Mouse (Mus musculus) telencephalon, adult 2 months (tissue): ENCODE measurements at regions not wholly inside any gene's neighbourhood (a gene's known extent, or its start where the extent isn't known, plus 50 kb on each side); places are given as distances from the start of the nearest gene placed in this dataset.
"Not testable (repeated sequence)": the region's sequence is repeated elsewhere in the genome, so short reads cannot be mapped to it uniquely, and the experiment has no call there.

Experiments
- DNase-seq: peaks from one replicate; pipeline ENCODE4 v3.0.0-alpha.2; 2011; ENCODE audit warnings: low read depth, low spot score

DNA sequence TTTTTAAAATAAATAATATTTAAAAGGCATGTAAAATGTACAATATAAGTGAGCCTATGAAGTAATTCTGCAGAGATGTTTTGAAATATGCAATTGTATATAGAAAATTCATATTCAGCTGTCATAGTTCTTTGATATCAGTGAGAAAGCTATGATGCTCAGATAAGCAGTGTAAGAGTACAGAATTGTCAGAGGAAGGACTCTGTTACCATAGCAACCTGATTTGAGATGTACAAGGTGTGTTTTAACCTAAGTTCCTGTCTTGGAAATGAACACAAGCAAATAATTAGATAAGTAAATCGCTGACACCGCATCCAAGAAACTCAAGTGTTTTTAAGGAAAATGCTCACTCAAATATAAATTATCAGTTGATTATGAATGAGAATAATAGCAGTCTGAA is 271.8 kb downstream of the Gabrg2 start:
- no peak for DNase-seq

- no peak for DNase-seq
Measured at GRCm38 (mm10) chr11:41716616-41717015, 284.0 kb downstream of the Gabrg2 start.

DNA sequence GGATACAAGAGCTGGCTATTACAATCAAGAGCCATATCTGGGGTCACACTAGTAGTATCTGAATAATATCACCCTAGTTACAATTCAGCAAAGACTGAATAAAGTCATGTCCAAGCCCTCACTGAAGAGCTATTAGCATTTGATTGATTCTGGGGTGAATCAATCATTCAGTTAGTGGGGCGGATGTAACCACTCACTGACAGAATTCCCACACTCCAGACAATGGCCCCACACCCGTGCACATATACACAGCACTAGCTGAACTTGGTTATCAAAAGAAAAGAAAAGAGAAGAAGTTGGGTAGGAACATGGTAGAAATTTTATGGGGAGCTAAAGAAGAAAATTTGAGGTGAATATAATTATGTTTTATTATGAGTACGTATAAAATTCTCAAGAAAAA is 310.0 kb downstream of the Gabrg2 start:
- no peak for DNase-seq

- DNase-seq, result no peak
Measured at GRCm38 (mm10) chr11:41682991-41683390, 317.7 kb downstream of the Gabrg2 start.

- DNase-seq, result peak; percentile 84
Measured at GRCm38 (mm10) chr11:41652566-41652965, 348.1 kb downstream of the Gabrg2 start.

GRCm38 (mm10) chr11:41645502-41645891 is 355.2 kb downstream of the Gabrg2 start:
- no peak for DNase-seq

DNA sequence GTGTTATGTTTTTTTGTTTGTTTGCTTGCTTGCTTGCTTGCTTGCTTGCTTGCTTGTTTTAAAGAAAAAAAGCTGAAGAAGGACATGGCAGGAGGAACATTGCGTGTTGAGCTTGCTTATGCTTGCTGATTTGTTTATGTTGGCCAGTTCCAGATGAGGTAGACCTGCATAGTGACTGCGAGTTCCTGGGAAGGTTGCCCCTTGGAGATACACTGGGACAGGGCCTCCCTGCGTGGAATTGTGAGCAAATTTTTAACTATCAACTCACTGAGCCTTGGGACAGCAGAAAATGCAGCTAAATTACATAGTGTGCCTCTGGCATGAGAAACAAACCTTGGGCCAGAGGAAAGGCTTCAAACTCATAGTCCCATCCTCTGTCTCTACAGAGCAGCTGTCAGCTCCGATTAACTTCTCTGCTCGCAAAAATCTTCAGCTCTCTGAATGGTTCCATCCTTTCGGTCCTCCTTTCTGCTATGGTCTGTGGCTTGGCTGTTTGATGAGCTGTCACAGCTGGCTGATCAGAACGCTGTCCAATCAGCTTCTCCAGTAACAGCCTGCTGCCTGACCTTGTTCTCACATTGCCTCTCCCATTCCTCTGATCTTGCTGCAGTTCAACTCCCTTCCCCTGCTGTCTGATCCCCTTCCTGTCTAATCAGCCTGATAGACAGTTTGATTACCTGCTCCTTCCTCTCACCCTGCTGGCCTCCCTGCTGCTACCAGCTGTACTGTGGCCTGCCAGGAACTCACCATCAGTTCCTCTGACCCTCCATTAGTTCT is 355.7 kb downstream of the Gabrg2 start:
- DNase-seq, result no peak

GRCm38 (mm10) chr11:41644083-41644482 is 356.6 kb downstream of the Gabrg2 start:
- DNase-seq, result no peak

DNA sequence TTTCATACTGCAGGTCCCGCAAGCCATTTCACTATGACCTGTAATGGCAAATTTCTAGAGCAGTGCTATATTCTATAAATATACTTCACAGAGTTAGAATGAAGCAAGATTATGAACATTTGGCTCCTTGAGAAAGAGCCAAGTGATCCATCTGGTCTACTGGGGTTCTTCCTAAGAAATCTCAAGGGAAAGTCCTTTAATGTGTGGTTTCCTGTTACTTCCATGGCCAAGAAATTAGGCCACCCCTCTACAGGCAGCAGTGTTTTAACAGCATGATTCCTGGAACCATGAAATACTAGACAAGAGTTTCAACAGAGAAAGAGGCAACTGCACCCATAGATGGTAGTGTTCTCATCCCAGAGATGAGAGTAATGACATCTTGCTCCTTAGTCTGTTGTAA is 401.7 kb downstream of the Gabrg2 start:
- DNase-seq, result peak; percentile 38

- no peak for DNase-seq
Measured at GRCm38 (mm10) chr11:41598431-41598830, 402.2 kb downstream of the Gabrg2 start.

DNA sequence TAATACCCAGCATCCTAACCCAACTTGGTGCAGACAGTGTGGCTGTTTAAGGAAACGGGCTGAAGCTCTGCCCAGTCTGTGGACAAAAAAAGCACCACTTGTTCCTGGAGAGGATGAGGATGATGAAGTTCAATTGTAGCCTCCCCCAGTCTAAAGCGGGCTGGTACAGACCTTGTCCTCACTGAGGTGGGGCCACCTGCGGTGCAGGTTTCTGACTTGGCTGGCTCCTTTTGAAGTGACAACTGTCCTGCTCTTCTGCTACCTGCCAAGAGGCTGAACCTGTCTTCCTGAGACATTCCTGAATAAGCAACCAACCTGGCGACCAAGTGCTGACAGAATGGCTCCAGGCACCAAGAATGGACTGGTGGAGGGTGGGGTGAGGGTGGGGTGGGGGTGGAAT is 409.2 kb downstream of the Gabrg2 start:
- not testable (repeated sequence) for DNase-seq
